8 mouse cellular contexts compared by ENCODE assay signal in the genomic region with DNA sequence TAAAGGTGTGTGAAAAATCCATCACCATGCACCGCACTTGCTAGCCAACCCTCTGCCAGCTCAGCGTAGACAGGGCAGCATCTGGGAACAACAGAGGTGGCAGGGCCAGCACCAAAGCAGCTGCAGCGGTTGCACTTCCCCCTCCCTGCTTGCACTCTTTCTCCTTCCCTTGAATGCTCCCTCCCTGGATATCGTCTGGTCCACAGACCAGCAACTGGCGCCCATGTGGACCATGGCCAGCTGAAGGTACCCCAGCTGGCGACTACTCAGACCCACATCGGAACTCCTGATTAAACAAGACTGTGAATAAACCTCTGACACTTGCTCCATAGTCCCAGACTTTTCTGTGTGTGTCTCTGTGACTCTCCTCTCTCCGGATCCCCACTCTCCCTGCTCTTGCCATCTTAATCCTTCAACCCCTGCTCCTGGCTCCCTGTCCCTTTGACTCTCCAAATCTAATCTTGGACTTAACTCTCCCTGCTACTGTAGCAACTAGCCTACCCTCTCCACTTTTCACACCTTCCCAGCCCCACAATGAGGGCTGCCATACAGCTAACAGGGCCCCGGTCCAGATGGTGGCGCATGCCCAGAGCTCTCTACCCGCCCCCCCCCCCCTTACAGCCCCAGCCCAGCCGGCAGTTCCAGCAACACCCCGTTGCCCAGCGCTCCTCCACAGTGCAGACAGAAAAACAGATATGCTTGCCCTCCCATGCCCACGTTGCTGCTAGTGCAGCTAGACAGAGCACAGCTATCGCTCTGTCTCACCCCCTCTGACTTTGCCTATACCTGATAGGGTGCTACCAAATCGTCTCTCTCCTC. TPM values are rescaled to one million over a fixed set of nuclear protein-coding genes. Genes with fewer than 3 reads are reported as not detected.
A peak's percentile ranks its signal among the peaks of the same experiment; 100 is the strongest.
DNase-seq lines count a peak whose midpoint lies in the region; ATAC-seq and TF ChIP-seq lines count a peak whose summit lies in the region.

No protein-coding gene starts in this region.

- 31% methylated on average over 17 of the region's 17 CpGs for WGBS in kidney, postnatal 0 days
- WGBS in kidney, embryonic 15.5 days = 29% methylated on average over 17 of the region's 17 CpGs
- 21% methylated on average over 17 of the region's 17 CpGs for WGBS in hindbrain, embryonic 11.5 days
- WGBS in kidney, embryonic 16.5 days = 27% methylated on average over 17 of the region's 17 CpGs

- peaks cover 11% of the 10 kb centered on the region for H3K36me3 ChIP-seq in kidney, postnatal 0 days (ENCODE audit: insufficient read depth, low read length)
- peaks cover 46% of the 10 kb centered on the region for H3K36me3 ChIP-seq in kidney, embryonic 15.5 days
- H3K36me3 ChIP-seq in hindbrain, embryonic 11.5 days (ENCODE audit: control insufficient read depth, insufficient read depth, low read length) = no peaks in the 10 kb centered on the region
- peaks cover 11% of the 10 kb centered on the region; the same call in 1 of the 2 replicates for H3K36me3 ChIP-seq in kidney, embryonic 16.5 days (ENCODE audit: insufficient read depth, low read length)

- DNase-seq in kidney, postnatal 0 days (ENCODE audit: low spot score) = no peak
- DNase-seq in embryo, embryonic 9.5 days (ENCODE audit: extremely low spot score) = peak; percentile 53
- DNase-seq in hindbrain, embryonic 11.5 days (ENCODE audit: low spot score) = peak; percentile 13
- peak; percentile 30 for DNase-seq in neural tube, embryonic 10.5 days (ENCODE audit: extremely low spot score, low spot score)
- no peak for DNase-seq in urinary bladder, postnatal 25 days (ENCODE audit: low spot score)
- no peak for DNase-seq in gastrocnemius, adult 8-10 months (ENCODE audit: low spot score in 2 of 2)

- H3K9me3 ChIP-seq in kidney, postnatal 0 days (replicated peaks; ENCODE audit: low read length) = no peaks in the 10 kb centered on the region
- no peaks in the 10 kb centered on the region for H3K9me3 ChIP-seq in kidney, embryonic 15.5 days (replicated peaks)
- H3K9me3 ChIP-seq in hindbrain, embryonic 11.5 days (ENCODE audit: control insufficient read depth, low read length) = no peaks in the 10 kb centered on the region
- H3K9me3 ChIP-seq in kidney, embryonic 16.5 days (ENCODE audit: low read length) = no peaks in the 10 kb centered on the region

- H3K27ac ChIP-seq in kidney, postnatal 0 days = no peak overlapping the region
- no peak overlapping the region for H3K27ac ChIP-seq in kidney, embryonic 15.5 days
- H3K27ac ChIP-seq in hindbrain, embryonic 11.5 days (ENCODE audit: low read depth, low read length) = no peak overlapping the region
- no peak overlapping the region for H3K27ac ChIP-seq in kidney, embryonic 16.5 days (ENCODE audit: low read length)

- H3K9ac ChIP-seq in kidney, postnatal 0 days (ENCODE audit: low read depth, low read length) = no peak overlapping the region
- no peak overlapping the region for H3K9ac ChIP-seq in kidney, embryonic 15.5 days
- H3K9ac ChIP-seq in hindbrain, embryonic 11.5 days (ENCODE audit: low read depth, low read length) = no peak overlapping the region
- no peak overlapping the region for H3K9ac ChIP-seq in kidney, embryonic 16.5 days (replicated peaks; ENCODE audit: low read length)

- no peaks in the 10 kb centered on the region for H3K4me1 ChIP-seq in kidney, postnatal 0 days (replicated peaks; ENCODE audit: insufficient read depth, low read length)
- H3K4me1 ChIP-seq in kidney, embryonic 15.5 days = no peaks in the 10 kb centered on the region
- no peaks in the 10 kb centered on the region for H3K4me1 ChIP-seq in hindbrain, embryonic 11.5 days (replicated peaks; ENCODE audit: control insufficient read depth, insufficient read depth, low read length)
- H3K4me1 ChIP-seq in kidney, embryonic 16.5 days (ENCODE audit: insufficient read depth, low read length) = no peaks in the 10 kb centered on the region

- 0 out of 2 replicates have a peak, but pooled peaks have one; percentile 13 for ATAC-seq in kidney, postnatal 0 days (replicated peaks; ENCODE audit: low FRiP score, low read depth)
- ATAC-seq in kidney, embryonic 15.5 days (replicated peaks; ENCODE audit: low FRiP score) = no peak
- ATAC-seq in hindbrain, embryonic 11.5 days (ENCODE audit: low FRiP score) = 0 out of 2 replicates have a peak, but pooled peaks have one; percentile 54
- no peak for ATAC-seq in kidney, embryonic 16.5 days (ENCODE audit: low FRiP score, low TSS enrichment)

- H3K4me3 ChIP-seq in kidney, postnatal 0 days (replicated peaks; ENCODE audit: low read depth, low read length) = no peak overlapping the region
- H3K4me3 ChIP-seq in kidney, embryonic 15.5 days (replicated peaks) = no peak overlapping the region
- H3K4me3 ChIP-seq in hindbrain, embryonic 11.5 days (ENCODE audit: low read depth, low read length) = no peak overlapping the region
- H3K4me3 ChIP-seq in kidney, embryonic 16.5 days (ENCODE audit: low read length) = no peak overlapping the region

- TF ChIP-seq CTCF in kidney, postnatal 0 days (IDR thresholded peaks at IDR 0.05; ENCODE audit: low read depth) = no peak

- H3K4me2 ChIP-seq in kidney, postnatal 0 days (ENCODE audit: low read length) = no peak overlapping the region; the same call in 1 of the 2 replicates
- no peak overlapping the region for H3K4me2 ChIP-seq in kidney, embryonic 15.5 days
- H3K4me2 ChIP-seq in hindbrain, embryonic 11.5 days (replicated peaks; ENCODE audit: low read depth, low read length) = no peak overlapping the region
- H3K4me2 ChIP-seq in kidney, embryonic 16.5 days (replicated peaks; ENCODE audit: low read depth, low read length) = no peak overlapping the region

- no peaks in the 10 kb centered on the region for H3K27me3 ChIP-seq in kidney, postnatal 0 days (ENCODE audit: insufficient read depth, low read length)
- H3K27me3 ChIP-seq in kidney, embryonic 15.5 days = no peaks in the 10 kb centered on the region
- no peaks in the 10 kb centered on the region for H3K27me3 ChIP-seq in hindbrain, embryonic 11.5 days (ENCODE audit: control insufficient read depth, insufficient read depth, low read length)
- no peaks in the 10 kb centered on the region for H3K27me3 ChIP-seq in kidney, embryonic 16.5 days (ENCODE audit: insufficient read depth, low read length)

RNA-seq across cellular contexts. Expression of a gene that starts 14.2 kb away (rescaled TPM):
- polyA plus RNA-seq in kidney, postnatal 0 days (2015; fragmentation: Nextera tagmentation; extraction: Ambion mirVana) = 10.8 and 11.9 TPM in 2 replicates
- polyA plus RNA-seq in kidney, embryonic 15.5 days (2015; fragmentation: Nextera tagmentation; extraction: Ambion mirVana) = 16.2 and 16.3 TPM in 2 replicates
- 15.8 and 16.7 TPM in 2 replicates for polyA plus RNA-seq in hindbrain, embryonic 11.5 days (2014; fragmentation: Nextera tagmentation; extraction: Ambion mirVana)
- 15.4 and 19.9 TPM in 2 replicates for polyA plus RNA-seq in kidney, embryonic 16.5 days (2015; fragmentation: Nextera tagmentation; extraction: Ambion mirVana)
- 1 to 10 TPM; 3.7 to 4.6 (median 4.2) TPM for total RNA-seq in gastrocnemius, adult 8-10 months (2022)

RNA-seq across cellular contexts. Expression of a gene that starts 18.6 kb away (rescaled TPM):
- 8.9 and 9.1 TPM in 2 replicates for polyA plus RNA-seq in kidney, postnatal 0 days (2015; fragmentation: Nextera tagmentation; extraction: Ambion mirVana)
- polyA plus RNA-seq in kidney, embryonic 15.5 days (2015; fragmentation: Nextera tagmentation; extraction: Ambion mirVana) = 5.2 and 7.1 TPM in 2 replicates
- polyA plus RNA-seq in hindbrain, embryonic 11.5 days (2014; fragmentation: Nextera tagmentation; extraction: Ambion mirVana) = 0.73 and 1.1 TPM in 2 replicates
- polyA plus RNA-seq in kidney, embryonic 16.5 days (2015; fragmentation: Nextera tagmentation; extraction: Ambion mirVana) = 6.0 and 6.6 TPM in 2 replicates
- total RNA-seq in gastrocnemius, adult 8-10 months (2022) = 1 to 10 TPM in 3 of 4 experiments, under 1 TPM in 1; 0.46 to 2.0 (median 1.3) TPM

RNA-seq across cellular contexts. Expression of a gene that starts 40.8 kb away (rescaled TPM):
- 43.8 and 49.6 TPM in 2 replicates for polyA plus RNA-seq in kidney, postnatal 0 days (2015; fragmentation: Nextera tagmentation; extraction: Ambion mirVana)
- 34.7 and 36.6 TPM in 2 replicates for polyA plus RNA-seq in kidney, embryonic 15.5 days (2015; fragmentation: Nextera tagmentation; extraction: Ambion mirVana)
- polyA plus RNA-seq in hindbrain, embryonic 11.5 days (2014; fragmentation: Nextera tagmentation; extraction: Ambion mirVana) = 31.2 and 33.6 TPM in 2 replicates
- 45.9 and 47.5 TPM in 2 replicates for polyA plus RNA-seq in kidney, embryonic 16.5 days (2015; fragmentation: Nextera tagmentation; extraction: Ambion mirVana)
- total RNA-seq in gastrocnemius, adult 8-10 months (2022) = 100 to 1,000 TPM in 1 of 4 experiments, 10 to 100 TPM in 3; 78.5 to 101 (median 82.0) TPM

RNA-seq across cellular contexts. Expression of a gene that starts 40.8 kb away (rescaled TPM):
- polyA plus RNA-seq in kidney, postnatal 0 days (2015; fragmentation: Nextera tagmentation; extraction: Ambion mirVana) = 30.2 and 33.8 TPM in 2 replicates
- polyA plus RNA-seq in kidney, embryonic 15.5 days (2015; fragmentation: Nextera tagmentation; extraction: Ambion mirVana) = 20.6 and 22.8 TPM in 2 replicates
- polyA plus RNA-seq in hindbrain, embryonic 11.5 days (2014; fragmentation: Nextera tagmentation; extraction: Ambion mirVana) = 26.3 and 28.1 TPM in 2 replicates
- 19.5 and 23.7 TPM in 2 replicates for polyA plus RNA-seq in kidney, embryonic 16.5 days (2015; fragmentation: Nextera tagmentation; extraction: Ambion mirVana)
- 10 to 100 TPM; 11.2 to 15.6 (median 11.9) TPM for total RNA-seq in gastrocnemius, adult 8-10 months (2022)

Comparison
In these comparisons a context has a peak if more than half of its experiments do, and no peak if none do; other contexts are left out.
1. ATAC-seq: peak in kidney, postnatal 0 days (single experiment) and hindbrain, embryonic 11.5 days (single experiment); none in kidney, embryonic 15.5 days (single experiment) and kidney, embryonic 16.5 days (single experiment).
2. DNase-seq: peak in embryo, embryonic 9.5 days (single experiment), hindbrain, embryonic 11.5 days (single experiment) and neural tube, embryonic 10.5 days (single experiment); none in kidney, postnatal 0 days (single experiment), urinary bladder, postnatal 25 days (single experiment) and gastrocnemius, adult 8-10 months (0 of 2).